Mouse (Mus musculus): ENCODE measurements at regions not wholly inside any gene's neighbourhood (a gene's known extent, or its start where the extent isn't known, plus 50 kb on each side); places are given as distances from the start of the nearest gene placed in this dataset.

DNA sequence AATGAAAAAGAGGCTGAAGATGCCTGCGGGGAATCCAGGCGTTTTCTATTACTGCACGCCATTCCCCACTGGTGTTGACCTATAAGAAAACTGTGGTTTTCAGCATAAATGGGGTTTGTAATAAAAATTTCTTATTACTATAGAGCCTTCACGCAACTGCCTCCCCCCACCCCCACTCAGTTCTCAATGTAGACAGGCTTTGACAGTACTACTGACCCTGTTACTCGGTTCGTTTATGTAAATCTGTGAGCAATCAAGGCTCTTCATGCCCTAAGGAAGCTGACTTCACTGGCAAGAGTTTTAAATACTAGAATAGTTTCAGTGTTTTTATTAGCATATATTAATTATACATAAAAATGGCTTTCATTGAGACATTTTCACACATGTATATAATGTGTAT lies 70.9 kb upstream of the Tmtc1 start:
- no peaks in the 10 kb centered on the region for H3K4me1 ChIP-seq (ENCODE audit: control insufficient read depth in 2 of 2, insufficient read depth in 2 of 2, low read length in 2 of 2, poor library complexity in 1 of 2)
- no peak for TF ChIP-seq ZNF384 (IDR thresholded peaks at IDR 0.05; ENCODE audit: low read depth, low read length)
- no peak for TF ChIP-seq HCFC1 (IDR thresholded peaks at IDR 0.05; ENCODE audit: borderline replicate concordance, insufficient read depth, low read length)
- TF ChIP-seq MAFK (IDR thresholded peaks at IDR 0.05; ENCODE audit: insufficient read depth, low read depth, low read length), result no peak
- TF ChIP-seq CHD2 (IDR thresholded peaks at IDR 0.05; ENCODE audit: low read depth, low read length), result no peak
- no peak for TF ChIP-seq ZC3H11A (IDR thresholded peaks at IDR 0.05; ENCODE audit: borderline replicate concordance, low read depth, low read length)
- DNase-seq (ENCODE audit: low read depth, low spot score), result no peak
- no peak overlapping the region for H3K4me3 ChIP-seq (ENCODE audit: insufficient read depth in 1 of 2, low read depth in 1 of 2, low read length in 2 of 2, poor library complexity in 1 of 2, severe bottlenecking in 1 of 2)
- in situ Hi-C loops (cut with MboI; ENCODE audit: low sequenced_read_pairs in 2 of 2, unreplicated experiment in 2 of 2), result no loop called here
- H3K9me3 ChIP-seq (ENCODE audit: control insufficient read depth, insufficient read depth, low read depth, low read length), result no peaks in the 10 kb centered on the region
- H3K9ac ChIP-seq (ENCODE audit: insufficient read depth, low read depth, low read length, poor library complexity, severe bottlenecking), result no peak overlapping the region
- no peaks in the 10 kb centered on the region for H3K36me3 ChIP-seq (ENCODE audit: control insufficient read depth, insufficient read depth, low read length, poor library complexity, severe bottlenecking)
- no peak overlapping the region for H3K27ac ChIP-seq (ENCODE audit: insufficient read depth, low read depth, low read length, poor library complexity, severe bottlenecking)

- TF ChIP-seq CHD2 (IDR thresholded peaks at IDR 0.05; ENCODE audit: low read depth, low read length), result no peak
- TF ChIP-seq ZNF384 (IDR thresholded peaks at IDR 0.05; ENCODE audit: low read depth, low read length), result no peak
- TF ChIP-seq MAFK (IDR thresholded peaks at IDR 0.05; ENCODE audit: insufficient read depth, low read depth, low read length), result no peak
- no peak for TF ChIP-seq HCFC1 (IDR thresholded peaks at IDR 0.05; ENCODE audit: borderline replicate concordance, insufficient read depth, low read length)
- TF ChIP-seq ZC3H11A (IDR thresholded peaks at IDR 0.05; ENCODE audit: borderline replicate concordance, low read depth, low read length), result no peak
- Histone ChIP-seq H3K4me1 (ENCODE audit: control insufficient read depth in 2 of 2, insufficient read depth in 2 of 2, low read length in 2 of 2, poor library complexity in 1 of 2) (no peaks in the 10 kb centered on the region), H3K9ac (ENCODE audit: insufficient read depth, low read depth, low read length, poor library complexity, severe bottlenecking) (no peak overlapping the region), H3K36me3 (ENCODE audit: control insufficient read depth, insufficient read depth, low read length, poor library complexity, severe bottlenecking) (no peaks in the 10 kb centered on the region), H3K27ac (ENCODE audit: insufficient read depth, low read depth, low read length, poor library complexity, severe bottlenecking) (no peak overlapping the region), H3K9me3 (ENCODE audit: control insufficient read depth, insufficient read depth, low read depth, low read length) (no peaks in the 10 kb centered on the region), H3K4me3 (ENCODE audit: insufficient read depth in 1 of 2, low read depth in 1 of 2, low read length in 2 of 2, poor library complexity in 1 of 2, severe bottlenecking in 1 of 2) (no peak overlapping the region)
- in situ Hi-C loops (cut with MboI; ENCODE audit: low sequenced_read_pairs in 2 of 2, unreplicated experiment in 2 of 2), result no loop called here
- no peak for DNase-seq (ENCODE audit: low read depth, low spot score)
Observed at GRCm38 (mm10) chr6:148514645-148515044, 70.5 kb upstream of the Tmtc1 start.

DNA sequence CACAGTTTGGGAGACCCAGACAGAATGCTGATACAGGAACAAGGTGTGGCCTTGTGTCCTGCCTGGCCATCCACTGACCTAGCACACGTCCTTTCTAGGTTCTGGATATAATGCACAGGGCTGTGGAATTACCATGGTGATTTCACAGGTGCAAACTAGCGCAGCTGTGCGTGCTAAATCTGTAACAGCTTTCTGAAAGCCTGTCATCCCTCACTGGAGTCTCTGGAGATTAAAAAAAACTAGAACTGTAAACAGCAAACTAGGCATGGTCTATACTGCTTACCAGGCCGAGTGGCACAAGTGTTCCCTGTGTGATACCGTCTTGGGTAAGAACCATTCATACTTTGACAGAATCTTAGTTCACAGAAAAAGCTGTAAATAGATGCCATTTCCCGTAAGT lies 69.9 kb upstream of the Tmtc1 start:
- Histone ChIP-seq H3K27ac (ENCODE audit: insufficient read depth, low read depth, low read length, poor library complexity, severe bottlenecking) (no peak overlapping the region), H3K36me3 (ENCODE audit: control insufficient read depth, insufficient read depth, low read length, poor library complexity, severe bottlenecking) (no peaks in the 10 kb centered on the region), H3K4me3 (ENCODE audit: insufficient read depth in 1 of 2, low read depth in 1 of 2, low read length in 2 of 2, poor library complexity in 1 of 2, severe bottlenecking in 1 of 2) (no peak overlapping the region), H3K4me1 (ENCODE audit: control insufficient read depth in 2 of 2, insufficient read depth in 2 of 2, low read length in 2 of 2, poor library complexity in 1 of 2) (no peaks in the 10 kb centered on the region), H3K9me3 (ENCODE audit: control insufficient read depth, insufficient read depth, low read depth, low read length) (no peaks in the 10 kb centered on the region), H3K9ac (ENCODE audit: insufficient read depth, low read depth, low read length, poor library complexity, severe bottlenecking) (no peak overlapping the region)
- TF ChIP-seq ZNF384 (IDR thresholded peaks at IDR 0.05; ENCODE audit: low read depth, low read length) (no peak), CHD2 (IDR thresholded peaks at IDR 0.05; ENCODE audit: low read depth, low read length) (no peak)
- DNase-seq (ENCODE audit: low read depth, low spot score), result no peak
- in situ Hi-C loops (cut with MboI; ENCODE audit: low sequenced_read_pairs in 2 of 2, unreplicated experiment in 2 of 2), result no loop called here

DNA sequence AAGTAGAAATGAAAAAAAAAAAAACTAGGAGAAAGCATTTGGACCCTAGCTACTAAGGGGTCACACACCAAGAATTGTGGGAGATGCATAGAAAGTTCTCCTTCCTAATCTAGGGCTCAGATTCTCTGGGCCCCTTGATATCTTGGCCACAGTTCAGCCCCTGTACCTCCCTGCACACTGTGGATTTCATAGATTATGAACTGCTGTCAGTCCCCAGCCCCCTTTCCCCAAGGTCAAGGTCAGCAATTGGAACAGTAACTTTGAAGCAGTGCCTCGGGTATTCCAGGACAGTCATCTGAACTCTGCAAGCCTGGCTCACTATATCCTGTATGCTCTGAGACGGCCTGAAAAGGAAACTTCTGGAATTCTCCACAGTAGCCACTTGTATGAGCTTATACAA lies 68.9 kb upstream of the Tmtc1 start:
- Histone ChIP-seq H3K9ac (ENCODE audit: insufficient read depth, low read depth, low read length, poor library complexity, severe bottlenecking) (no peak overlapping the region), H3K36me3 (ENCODE audit: control insufficient read depth, insufficient read depth, low read length, poor library complexity, severe bottlenecking) (no peaks in the 10 kb centered on the region), H3K4me3 (ENCODE audit: insufficient read depth in 1 of 2, low read depth in 1 of 2, low read length in 2 of 2, poor library complexity in 1 of 2, severe bottlenecking in 1 of 2) (no peak overlapping the region), H3K4me1 (ENCODE audit: control insufficient read depth in 2 of 2, insufficient read depth in 2 of 2, low read length in 2 of 2, poor library complexity in 1 of 2) (no peaks in the 10 kb centered on the region), H3K9me3 (ENCODE audit: control insufficient read depth, insufficient read depth, low read depth, low read length) (no peaks in the 10 kb centered on the region), H3K27ac (ENCODE audit: insufficient read depth, low read depth, low read length, poor library complexity, severe bottlenecking) (no peak overlapping the region)
- TF ChIP-seq MAFK (IDR thresholded peaks at IDR 0.05; ENCODE audit: insufficient read depth, low read depth, low read length), result no peak
- no peak for TF ChIP-seq HCFC1 (IDR thresholded peaks at IDR 0.05; ENCODE audit: borderline replicate concordance, insufficient read depth, low read length)
- TF ChIP-seq CHD2 (IDR thresholded peaks at IDR 0.05; ENCODE audit: low read depth, low read length), result no peak
- no peak for TF ChIP-seq ZC3H11A (IDR thresholded peaks at IDR 0.05; ENCODE audit: borderline replicate concordance, low read depth, low read length)
- no peak for TF ChIP-seq ZNF384 (IDR thresholded peaks at IDR 0.05; ENCODE audit: low read depth, low read length)
- DNase-seq (ENCODE audit: low read depth, low spot score), result no peak
- in situ Hi-C loops (cut with MboI; ENCODE audit: low sequenced_read_pairs in 2 of 2, unreplicated experiment in 2 of 2), result no loop called here

GRCm38 (mm10) chr6:148505325-148505724 lies 61.1 kb upstream of the Tmtc1 start:
- Histone ChIP-seq H3K9me3 (ENCODE audit: control insufficient read depth, insufficient read depth, low read depth, low read length) (no peaks in the 10 kb centered on the region), H3K9ac (ENCODE audit: insufficient read depth, low read depth, low read length, poor library complexity, severe bottlenecking) (no peak overlapping the region), H3K27ac (ENCODE audit: insufficient read depth, low read depth, low read length, poor library complexity, severe bottlenecking) (no peak overlapping the region), H3K4me3 (ENCODE audit: insufficient read depth in 1 of 2, low read depth in 1 of 2, low read length in 2 of 2, poor library complexity in 1 of 2, severe bottlenecking in 1 of 2) (no peak overlapping the region), H3K4me1 (ENCODE audit: control insufficient read depth in 2 of 2, insufficient read depth in 2 of 2, low read length in 2 of 2, poor library complexity in 1 of 2) (no peaks in the 10 kb centered on the region), H3K36me3 (ENCODE audit: control insufficient read depth, insufficient read depth, low read length, poor library complexity, severe bottlenecking) (no peaks in the 10 kb centered on the region)
- in situ Hi-C loops (cut with MboI; ENCODE audit: low sequenced_read_pairs in 2 of 2, unreplicated experiment in 2 of 2), result no loop called here
- DNase-seq (ENCODE audit: low read depth, low spot score), result no peak
- no peak for TF ChIP-seq HCFC1 (IDR thresholded peaks at IDR 0.05; ENCODE audit: borderline replicate concordance, insufficient read depth, low read length)
- TF ChIP-seq CHD2 (IDR thresholded peaks at IDR 0.05; ENCODE audit: low read depth, low read length), result no peak
- TF ChIP-seq ZC3H11A (IDR thresholded peaks at IDR 0.05; ENCODE audit: borderline replicate concordance, low read depth, low read length), result no peak
- TF ChIP-seq ZNF384 (IDR thresholded peaks at IDR 0.05; ENCODE audit: low read depth, low read length), result no peak

Measured in ES-E14 (cell line).